Mouse (Mus musculus): ENCODE data around the gene Klhl22. TPM values are rescaled to one million over a fixed set of nuclear protein-coding genes. Genes with fewer than 3 reads are reported as not detected.

Klhl22 gene
- polyA plus RNA-seq, 1 experiment from 2014 or later = 29.0 TPM

GRCm38 (mm10) chr16:17831781-17832180, 72.4 kb downstream of the Klhl22 start:
- H3K4me1 ChIP-seq (replicated peaks; ENCODE audit: control insufficient read depth, insufficient read depth, low read length) = 0 out of 2 replicates have a peak, but pooled peaks cover 4% of the 10 kb centered on the region
- H3K27me3 ChIP-seq (replicated peaks; ENCODE audit: control insufficient read depth, insufficient read depth, low read length) = peaks cover 66% of the 10 kb centered on the region
- peak; percentile 58 for TF ChIP-seq CTCF (IDR thresholded peaks at IDR 0.05; ENCODE audit: low read depth)
- no peak overlapping the region for H3K4me3 ChIP-seq (ENCODE audit: low read depth, low read length)
- H3K27ac ChIP-seq (ENCODE audit: low read depth, low read length) = no peak overlapping the region
- no peak overlapping the region for H3K9ac ChIP-seq (ENCODE audit: low read depth, low read length)
- no peaks in the 10 kb centered on the region for H3K9me3 ChIP-seq (ENCODE audit: control insufficient read depth)
- H3K4me2 ChIP-seq (replicated peaks; ENCODE audit: low read depth) = no peak overlapping the region
- 20% methylated on average over 11 of the region's 11 CpGs for WGBS
- no peaks in the 10 kb centered on the region for H3K36me3 ChIP-seq (ENCODE audit: control insufficient read depth, insufficient read depth)
- ATAC-seq = no peak

DNA sequence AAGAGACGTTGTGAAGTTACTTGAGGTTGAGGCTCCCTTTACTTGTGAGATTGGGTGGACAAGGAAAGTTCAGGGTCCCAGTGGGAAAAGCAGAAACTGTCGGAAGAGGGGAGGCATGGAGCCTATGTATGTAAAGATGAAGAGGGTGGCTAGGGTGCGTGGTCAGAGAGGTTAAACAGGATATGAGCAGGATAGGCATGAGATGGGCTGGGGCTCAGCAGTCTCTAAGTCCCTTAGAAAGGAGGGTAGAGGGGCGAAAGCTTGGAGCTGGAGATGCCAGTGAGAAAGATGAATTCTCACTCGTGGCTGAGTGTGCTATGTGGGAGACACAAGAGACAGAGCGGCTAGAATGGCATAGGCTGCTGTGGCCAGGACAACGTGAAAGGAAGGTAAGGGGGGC, 73.4 kb downstream of the Klhl22 start, which contains the start of gene B830017H08Rik:
Gene B830017H08Rik (plus strand): TSS at position 301 of the 400 bp plus-strand sequence.
- H3K4me1 ChIP-seq (replicated peaks; ENCODE audit: control insufficient read depth, insufficient read depth, low read length) = 0 out of 2 replicates have a peak, but pooled peaks cover 4% of the 10 kb centered on the region

GRCm38 (mm10) chr16:17833321-17833680, 73.9 kb downstream of the Klhl22 start:
- Histone ChIP-seq H3K36me3 (ENCODE audit: control insufficient read depth, insufficient read depth) (no peaks in the 10 kb centered on the region), H3K4me3 (ENCODE audit: low read depth, low read length) (peak overlapping the region; percentile 60), H3K27ac (ENCODE audit: low read depth, low read length) (no peak overlapping the region), H3K9ac (ENCODE audit: low read depth, low read length) (0 out of 2 replicates have a peak overlapping the region, but pooled peaks have one; percentile 17), H3K9me3 (ENCODE audit: control insufficient read depth) (no peaks in the 10 kb centered on the region), H3K4me2 (replicated peaks; ENCODE audit: low read depth) (peak overlapping the region; percentile 99), H3K4me1 (replicated peaks; ENCODE audit: control insufficient read depth, insufficient read depth, low read length) (0 out of 2 replicates have a peak, but pooled peaks cover 4% of the 10 kb centered on the region), H3K27me3 (replicated peaks; ENCODE audit: control insufficient read depth, insufficient read depth, low read length) (peaks cover 66% of the 10 kb centered on the region)
- TF ChIP-seq CTCF (IDR thresholded peaks at IDR 0.05; ENCODE audit: low read depth) = no peak
- 1% methylated on average over 37 of the region's 37 CpGs for WGBS
- ATAC-seq = no peak

More for the DNA sequence above, 73.4 kb downstream of the Klhl22 start, which contains the start of gene B830017H08Rik:
- 37% methylated on average over 7 of the region's 7 CpGs for WGBS
- H3K27me3 ChIP-seq (replicated peaks; ENCODE audit: control insufficient read depth, insufficient read depth, low read length) = peaks cover 66% of the 10 kb centered on the region
- H3K9me3 ChIP-seq (ENCODE audit: control insufficient read depth) = no peaks in the 10 kb centered on the region
- H3K4me2 ChIP-seq (replicated peaks; ENCODE audit: low read depth) = peak within 1 kb of the TSS; percentile 99
- no peak for ATAC-seq
- H3K4me3 ChIP-seq (ENCODE audit: low read depth, low read length) = peak within 1 kb of the TSS; percentile 60
- H3K9ac ChIP-seq (ENCODE audit: low read depth, low read length) = peak within 1 kb of the TSS; percentile 17; the same call in 1 of the 2 replicates
- no peak within 1 kb of the TSS for H3K27ac ChIP-seq (ENCODE audit: low read depth, low read length)
- TF ChIP-seq CTCF (IDR thresholded peaks at IDR 0.05; ENCODE audit: low read depth) = no peak
- H3K36me3 ChIP-seq (ENCODE audit: control insufficient read depth, insufficient read depth) = no peaks in the 10 kb centered on the region

GRCm38 (mm10) chr16:17833681-17834399, 74.4 kb downstream of the Klhl22 start:
- H3K4me3 ChIP-seq (ENCODE audit: low read depth, low read length) = peak overlapping the region; percentile 60
- under 1% methylated on average over 79 of the region's 103 CpGs for WGBS
- H3K4me2 ChIP-seq (replicated peaks; ENCODE audit: low read depth) = peak overlapping the region; percentile 99
- H3K27me3 ChIP-seq (replicated peaks; ENCODE audit: control insufficient read depth, insufficient read depth, low read length) = peaks cover 66% of the 10 kb centered on the region
- H3K9ac ChIP-seq (ENCODE audit: low read depth, low read length) = peak overlapping the region; percentile 17; the same call in 1 of the 2 replicates
- no peak for ATAC-seq
- no peak overlapping the region for H3K27ac ChIP-seq (ENCODE audit: low read depth, low read length)
- no peak for TF ChIP-seq CTCF (IDR thresholded peaks at IDR 0.05; ENCODE audit: low read depth)
- no peaks in the 10 kb centered on the region for H3K9me3 ChIP-seq (ENCODE audit: control insufficient read depth)
- 0 out of 2 replicates have a peak, but pooled peaks cover 4% of the 10 kb centered on the region for H3K4me1 ChIP-seq (replicated peaks; ENCODE audit: control insufficient read depth, insufficient read depth, low read length)
- no peaks in the 10 kb centered on the region for H3K36me3 ChIP-seq (ENCODE audit: control insufficient read depth, insufficient read depth)

DNA sequence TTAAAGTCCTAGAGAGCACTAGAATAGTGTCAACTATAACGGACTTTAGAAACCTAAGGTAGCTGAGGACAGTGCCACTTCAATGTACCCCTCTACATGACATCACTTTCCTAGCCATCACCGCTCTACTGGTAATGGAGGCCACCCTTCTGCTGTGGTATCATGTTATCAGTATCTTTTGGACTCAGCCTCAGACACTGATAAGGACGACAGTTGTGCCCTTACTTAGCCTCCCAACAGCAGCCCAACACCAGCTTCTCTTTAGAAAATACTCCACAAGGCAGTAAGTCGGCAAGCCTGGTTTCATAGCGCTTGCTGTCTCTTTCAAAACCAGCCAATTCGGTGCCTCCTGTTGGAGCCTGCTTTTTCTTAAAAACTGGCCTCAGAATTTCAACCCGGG, 75.1 kb downstream of the Klhl22 start:
- TF ChIP-seq CTCF (IDR thresholded peaks at IDR 0.05; ENCODE audit: low read depth) = no peak
- H3K9me3 ChIP-seq (ENCODE audit: control insufficient read depth) = no peaks in the 10 kb centered on the region
- 49% methylated on average over 7 of the region's 7 CpGs for WGBS
- H3K4me3 ChIP-seq (ENCODE audit: low read depth, low read length) = peak overlapping the region; percentile 60; the same call in 1 of the 2 replicates
- peaks cover 66% of the 10 kb centered on the region for H3K27me3 ChIP-seq (replicated peaks; ENCODE audit: control insufficient read depth, insufficient read depth, low read length)
- no peak overlapping the region for H3K27ac ChIP-seq (ENCODE audit: low read depth, low read length)
- ATAC-seq = no peak
- H3K4me2 ChIP-seq (replicated peaks; ENCODE audit: low read depth) = 0 out of 2 replicates have a peak overlapping the region, but pooled peaks have one; percentile 99
- no peak overlapping the region for H3K9ac ChIP-seq (ENCODE audit: low read depth, low read length)
- H3K36me3 ChIP-seq (ENCODE audit: control insufficient read depth, insufficient read depth) = no peaks in the 10 kb centered on the region
- 0 out of 2 replicates have a peak, but pooled peaks cover 4% of the 10 kb centered on the region for H3K4me1 ChIP-seq (replicated peaks; ENCODE audit: control insufficient read depth, insufficient read depth, low read length)

DNA sequence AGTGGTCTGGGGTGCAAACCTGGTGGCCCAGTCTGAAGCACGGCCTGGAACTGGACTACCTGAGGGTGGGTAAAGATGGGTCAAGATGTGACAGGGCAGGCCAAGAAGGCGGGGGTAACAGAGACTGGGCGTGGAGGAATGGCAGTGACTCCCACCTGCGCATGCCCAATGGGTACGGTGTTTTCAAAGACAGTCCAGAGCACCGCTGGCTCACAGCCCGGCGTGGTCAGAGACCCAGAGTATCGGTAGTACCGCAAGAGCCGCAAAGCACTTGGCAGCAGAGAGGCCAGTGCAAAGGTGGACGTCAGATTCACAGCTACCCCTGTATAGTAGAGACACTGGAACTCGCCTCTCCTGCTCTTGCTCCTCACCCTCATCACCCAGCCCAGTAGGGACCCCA, 76.1 kb downstream of the Klhl22 start:
- 45% methylated on average over 13 of the region's 13 CpGs for WGBS
- H3K36me3 ChIP-seq (ENCODE audit: control insufficient read depth, insufficient read depth) = no peaks in the 10 kb centered on the region; the same call in 1 of the 2 replicates
- TF ChIP-seq CTCF (IDR thresholded peaks at IDR 0.05; ENCODE audit: low read depth) = no peak
- no peak overlapping the region for H3K9ac ChIP-seq (ENCODE audit: low read depth, low read length)
- peaks cover 62% of the 10 kb centered on the region for H3K27me3 ChIP-seq (replicated peaks; ENCODE audit: control insufficient read depth, insufficient read depth, low read length)
- H3K4me3 ChIP-seq (ENCODE audit: low read depth, low read length) = no peak overlapping the region
- 0 out of 2 replicates have a peak, but pooled peaks cover 4% of the 10 kb centered on the region for H3K4me1 ChIP-seq (replicated peaks; ENCODE audit: control insufficient read depth, insufficient read depth, low read length)
- H3K4me2 ChIP-seq (replicated peaks; ENCODE audit: low read depth) = no peak overlapping the region
- no peak overlapping the region for H3K27ac ChIP-seq (ENCODE audit: low read depth, low read length)
- no peaks in the 10 kb centered on the region for H3K9me3 ChIP-seq (ENCODE audit: control insufficient read depth)
- no peak for ATAC-seq

Measured in intestine, postnatal 0 days (tissue).